24 mouse cellular contexts compared by ENCODE assay signal in genomic region chrX:99248181-99248580, GRCm38 (mm10).
"Had no signal": no experiment of that assay in that cellular context is flagged by ENCODE, and none has a peak within 500 bp of the region (broad histone marks: within the 10 kb centered on the region; RNA-seq: fewer than 3 reads in every experiment).

No protein-coding gene starts in this region.

- DNase-seq: kidney, postnatal 25 days; layer of hippocampus, postnatal 36 days; liver, postnatal 0 days; lung, embryonic 14.5 days; right cerebral cortex, adult 18-20 months; right cerebral cortex, postnatal 14 days; right cerebral cortex, postnatal 4 days; thymus, adult 2 months; thymus, postnatal 14 days; thymus, postnatal 4 days had no signal

- H3K4me1 ChIP-seq: midbrain, embryonic 12.5 days; midbrain, embryonic 15.5 days; neural tube, embryonic 12.5 days; neural tube, embryonic 15.5 days had no signal

- H3K9ac ChIP-seq: limb, embryonic 12.5 days; limb, embryonic 15.5 days; liver, embryonic 14.5 days; liver, postnatal 0 days; lung, embryonic 14.5 days; midbrain, embryonic 12.5 days; midbrain, embryonic 15.5 days; neural tube, embryonic 12.5 days; neural tube, embryonic 15.5 days had no signal

- H3K36me3 ChIP-seq: limb, embryonic 12.5 days; limb, embryonic 15.5 days; midbrain, embryonic 12.5 days; midbrain, embryonic 15.5 days; neural tube, embryonic 12.5 days; neural tube, embryonic 15.5 days had no signal

- ATAC-seq: liver, postnatal 0 days; lung, postnatal 0 days; midbrain, embryonic 15.5 days had no signal

- H3K4me2 ChIP-seq: limb, embryonic 12.5 days; limb, embryonic 15.5 days; liver, embryonic 11.5 days; lung, embryonic 14.5 days; midbrain, embryonic 12.5 days; midbrain, embryonic 15.5 days; neural tube, embryonic 12.5 days; neural tube, embryonic 15.5 days had no signal

- H3K4me3 ChIP-seq: layer of hippocampus, adult 2 months; left cerebral cortex, adult 2 months; limb, embryonic 12.5 days; limb, embryonic 15.5 days; midbrain, embryonic 12.5 days; midbrain, embryonic 15.5 days; neural tube, embryonic 12.5 days; neural tube, embryonic 15.5 days had no signal

- H3K27ac ChIP-seq: kidney, postnatal 0 days; layer of hippocampus, adult 2 months; left cerebral cortex, adult 2 months; limb, embryonic 12.5 days; limb, embryonic 15.5 days; liver, embryonic 14.5 days; macrophage; midbrain, embryonic 12.5 days; midbrain, embryonic 15.5 days; neural tube, embryonic 12.5 days; neural tube, embryonic 15.5 days; stomach, postnatal 0 days had no signal

- H3K9me3 ChIP-seq: limb, embryonic 12.5 days; limb, embryonic 15.5 days; midbrain, embryonic 12.5 days; midbrain, embryonic 15.5 days; neural tube, embryonic 12.5 days; neural tube, embryonic 15.5 days had no signal
